Mouse (Mus musculus) midbrain, embryonic 11.5 days (tissue): ENCODE measurements around the gene Olfr1015. TPM values are rescaled to one million over a fixed set of nuclear protein-coding genes. Genes with fewer than 3 reads are reported as not detected.

Source experiments
- polyA plus RNA-seq: library from polyadenylated mRNA; unstranded; fragments of >200 nt; fragmentation: Nextera tagmentation; extraction: Ambion mirVana; gene quantifications from 2 replicates; pipeline ENCODE4 v1.2.1, GENCODE M21; 2014

Gene Olfr1015
- polyA plus RNA-seq, 1 experiment from 2014 or later = not detected

Other genes with a start within 250 kb of the Olfr1015 start
- gene Olfr996, start 202.8 kb upstream of the Olfr1015 start, polyA plus RNA-seq = not detected in 2 replicates
- gene Olfr998, start 193.1 kb upstream of the Olfr1015 start, polyA plus RNA-seq = not detected in 2 replicates
- gene Olfr1000, start 170.1 kb upstream of the Olfr1015 start, polyA plus RNA-seq = not detected in 2 replicates
- not detected in 2 replicates for gene Olfr1002, start 131.3 kb upstream of the Olfr1015 start, polyA plus RNA-seq
- gene Olfr154, start 117.6 kb upstream of the Olfr1015 start, polyA plus RNA-seq = not detected in 2 replicates
- not detected in 2 replicates for gene Olfr1006, start 103.2 kb upstream of the Olfr1015 start, polyA plus RNA-seq
- gene Olfr1008, start 92.6 kb upstream of the Olfr1015 start, polyA plus RNA-seq = not detected in 2 replicates
- gene Olfr1009, start 66.6 kb upstream of the Olfr1015 start, polyA plus RNA-seq = not detected in 2 replicates
- not detected in 2 replicates for gene Olfr1012, start 19.3 kb upstream of the Olfr1015 start, polyA plus RNA-seq
- gene Olfr1013, start 14.9 kb upstream of the Olfr1015 start, polyA plus RNA-seq = not detected in 2 replicates
- not detected in 2 replicates for gene Olfr1014, start 9.3 kb upstream of the Olfr1015 start, polyA plus RNA-seq
- gene Olfr1016, start 20.5 kb downstream of the Olfr1015 start, polyA plus RNA-seq = not detected in 2 replicates
- not detected in 2 replicates for gene Olfr1018, start 36.5 kb downstream of the Olfr1015 start, polyA plus RNA-seq
- not detected in 2 replicates for gene Olfr1019, start 63.5 kb downstream of the Olfr1015 start, polyA plus RNA-seq
- gene Olfr1020, start 65.0 kb downstream of the Olfr1015 start, polyA plus RNA-seq = not detected in 2 replicates
- gene Olfr1022, start 86.6 kb downstream of the Olfr1015 start, polyA plus RNA-seq = not detected in 2 replicates
- gene Olfr1023, start 103.6 kb downstream of the Olfr1015 start, polyA plus RNA-seq = not detected in 2 replicates
- gene Olfr1024, start 123.0 kb downstream of the Olfr1015 start, polyA plus RNA-seq = not detected in 2 replicates
- gene Olfr1025-ps1, start 133.2 kb downstream of the Olfr1015 start, polyA plus RNA-seq = not detected in 2 replicates
- not detected in 2 replicates for gene Olfr1026, start 139.5 kb downstream of the Olfr1015 start, polyA plus RNA-seq
- not detected in 2 replicates for gene Olfr1028, start 168.4 kb downstream of the Olfr1015 start, polyA plus RNA-seq
- gene Olfr1029, start 191.9 kb downstream of the Olfr1015 start, polyA plus RNA-seq = not detected in 2 replicates
- gene Olfr1030, start 197.3 kb downstream of the Olfr1015 start, polyA plus RNA-seq = not detected in 2 replicates
- not detected in 2 replicates for gene Olfr1031, start 208.3 kb downstream of the Olfr1015 start, polyA plus RNA-seq
- not detected in 2 replicates for gene Olfr1032, start 223.5 kb downstream of the Olfr1015 start, polyA plus RNA-seq
- gene Olfr1033, start 238.6 kb downstream of the Olfr1015 start, polyA plus RNA-seq = not detected in 2 replicates